Mouse (Mus musculus) WW6 (cell line): Measurements from ENCODE around the gene Vmn1r163.
"Not testable (repeated sequence)": the region's sequence is repeated elsewhere in the genome, so short reads cannot be mapped to it uniquely, and the experiment has no call there.

ENCODE experiments used
- DNase-seq: peaks from one replicate; pipeline ENCODE4 v3.0.0-alpha.2; 2013; ENCODE audit warnings: low read depth, low spot score

Gene Vmn1r163

GRCm38 (mm10) chr7:23055240-23055639 is at the start of gene Vmn1r163:
Gene Vmn1r163, plus strand, starts transcription at chr7:23055540.
- not testable (repeated sequence) for DNase-seq

GRCm38 (mm10) chr7:23019823-23020222 is 35.5 kb upstream of the Vmn1r163 start, which contains the start of gene Gm4216:
Gene Gm4216, minus strand, starts transcription at chr7:23019923.
- DNase-seq: not testable (repeated sequence)

- DNase-seq: not testable (repeated sequence)
These were observed 12.0 kb downstream of the Vmn1r163 start, which contains the start of gene Gm8720 for GRCm38 (mm10) chr7:23067356-23067755. Gene Gm8720, minus strand, starts transcription at chr7:23067456.
